Mouse (Mus musculus): ENCODE results near the gene Snrnp27.

GRCm38 (mm10) chr6:86689671-86690070 is 5.3 kb upstream of the Snrnp27 start:
- TF ChIP-seq POLR2A (IDR thresholded peaks at IDR 0.05; ENCODE audit: control insufficient read depth, extremely low read depth, insufficient read depth, low read length, poor library complexity) (no peak), CTCF (IDR thresholded peaks at IDR 0.05; ENCODE audit: borderline replicate concordance, control insufficient read depth, extremely low read depth, insufficient read depth, low read length, poor library complexity) (no peak)

Data from thymus, adult 2 months (tissue).